Mouse (Mus musculus) liver, embryonic 16.5 days (tissue): ENCODE measurements around the gene Rap2a. TPM values are rescaled to one million over a fixed set of nuclear protein-coding genes. Genes with fewer than 3 reads are reported as not detected.

Experiments
- ATAC-seq: fragments of 200-750 bp; cut with Nextera tagmentation; 2 replicates; pipeline ENCODE4 v1.8.0; 2017; ENCODE audit warnings: low read depth, mild to moderate bottlenecking, moderate number of reproducible peaks, moderate library complexity
- H3K27ac ChIP-seq: fragments of 300-500 bp; sonication (generic); 2 replicates; pipeline ENCODE4 v1.5.1; 2014; ENCODE audit warnings: mild to moderate bottlenecking, low read length
- H3K27me3 ChIP-seq: fragments of 300-500 bp; sonication (generic); 2 replicates; pipeline ENCODE4 v1.6.1; 2014; ENCODE audit warnings: low read depth, low read length, mixed read lengths; ENCODE audit not compliant: control insufficient read depth, insufficient read depth
- H3K36me3 ChIP-seq: fragments of 300-500 bp; sonication (generic); 2 replicates; pipeline ENCODE4 v1.6.1; 2014; ENCODE audit warnings: mild to moderate bottlenecking; ENCODE audit not compliant: control insufficient read depth, insufficient read depth
- H3K4me1 ChIP-seq: fragments of 300-500 bp; sonication (generic); 2 replicates; pipeline ENCODE4 v1.6.1; 2014; ENCODE audit warnings: low read depth, low read length, mixed read lengths; ENCODE audit not compliant: control insufficient read depth
- H3K4me2 ChIP-seq: fragments of 300-500 bp; sonication (generic); 2 replicates; pipeline ENCODE4 v1.6.1; 2014; ENCODE audit warnings: low read depth, low read length, mixed read lengths
- H3K4me3 ChIP-seq: fragments of 300-500 bp; sonication (generic); 2 replicates; pipeline ENCODE4 v1.5.1; 2014; ENCODE audit warnings: low read depth, mild to moderate bottlenecking, low read length
- H3K9ac ChIP-seq: fragments of 300-500 bp; sonication (generic); 2 replicates; pipeline ENCODE4 v1.6.1; 2014; ENCODE audit warnings: low read depth, low read length
- H3K9me3 ChIP-seq: fragments of 300-500 bp; sonication (generic); replicated peaks from 2 replicates; pipeline ENCODE4 v1.6.1; 2016; ENCODE audit warnings: low read length; ENCODE audit not compliant: control insufficient read depth
- WGBS: fragments of 180-500 bp; shearing (Covaris S2); extraction: QIAGEN DNeasy Blood & Tissue Kit; methylation state at CpG from one replicate; pipeline ENCODE4 v1.1.7; 2014; ENCODE audit not compliant: insufficient replicate concordance; 5-methylcytosine and 5-hydroxymethylcytosine counted together
- polyA plus RNA-seq: library from polyadenylated mRNA; unstranded; fragments of >200 nt; fragmentation: Nextera tagmentation; extraction: Ambion mirVana; gene quantifications from 2 replicates; pipeline ENCODE4 v1.2.1, GENCODE M21; 2015

Rap2a gene
- polyA plus RNA-seq, 1 experiment from 2014 or later = 0.89 TPM

- no peak overlapping the region for H3K9ac ChIP-seq
- H3K36me3 ChIP-seq = no peaks in the 10 kb centered on the region
- no peaks in the 10 kb centered on the region for H3K4me1 ChIP-seq
- H3K27ac ChIP-seq = no peak overlapping the region
- H3K27me3 ChIP-seq = no peaks in the 10 kb centered on the region
- 79% methylated on average over 18 of the region's 18 CpGs for WGBS
- ATAC-seq = no peak
- H3K4me3 ChIP-seq = no peak overlapping the region
- no peak overlapping the region for H3K4me2 ChIP-seq
- H3K9me3 ChIP-seq = no peaks in the 10 kb centered on the region
Observed at GRCm38 (mm10) chr14:120504928-120505461, 26.8 kb downstream of the Rap2a start.

GRCm38 (mm10) chr14:120505918-120506317 is 27.7 kb downstream of the Rap2a start:
- no peak for ATAC-seq
- WGBS = 78% methylated on average over 6 of the region's 6 CpGs
- Histone ChIP-seq H3K9ac (no peak overlapping the region), H3K27ac (no peak overlapping the region), H3K4me2 (no peak overlapping the region), H3K27me3 (no peaks in the 10 kb centered on the region), H3K4me1 (no peaks in the 10 kb centered on the region), H3K4me3 (no peak overlapping the region), H3K36me3 (no peaks in the 10 kb centered on the region), H3K9me3 (no peaks in the 10 kb centered on the region)

- no peak for ATAC-seq
Observed at GRCm38 (mm10) chr14:120507516-120507915, 29.3 kb downstream of the Rap2a start.

GRCm38 (mm10) chr14:120508566-120509365 is 30.5 kb downstream of the Rap2a start:
- 61% methylated on average over 16 of the region's 16 CpGs for WGBS
- Histone ChIP-seq H3K27ac (no peak overlapping the region), H3K36me3 (no peaks in the 10 kb centered on the region), H3K9me3 (no peaks in the 10 kb centered on the region), H3K27me3 (no peaks in the 10 kb centered on the region), H3K9ac (no peak overlapping the region), H3K4me3 (no peak overlapping the region), H3K4me1 (no peaks in the 10 kb centered on the region), H3K4me2 (no peak overlapping the region)
- no peak for ATAC-seq

More at GRCm38 (mm10) chr14:120507516-120507915, 29.3 kb downstream of the Rap2a start:
- no peaks in the 10 kb centered on the region for H3K9me3 ChIP-seq
- no peak overlapping the region for H3K4me2 ChIP-seq
- no peaks in the 10 kb centered on the region for H3K4me1 ChIP-seq
- H3K27me3 ChIP-seq = no peaks in the 10 kb centered on the region
- no peak overlapping the region for H3K27ac ChIP-seq
- 40% methylated on average over 12 of the region's 12 CpGs for WGBS
- H3K36me3 ChIP-seq = no peaks in the 10 kb centered on the region
- H3K9ac ChIP-seq = no peak overlapping the region
- H3K4me3 ChIP-seq = no peak overlapping the region

GRCm38 (mm10) chr14:120509366-120509640 is 31.1 kb downstream of the Rap2a start:
- H3K4me2 ChIP-seq = no peak overlapping the region
- H3K4me3 ChIP-seq = no peak overlapping the region
- H3K4me1 ChIP-seq = no peaks in the 10 kb centered on the region
- no peak overlapping the region for H3K9ac ChIP-seq
- no peaks in the 10 kb centered on the region for H3K36me3 ChIP-seq
- no peak overlapping the region for H3K27ac ChIP-seq
- no peaks in the 10 kb centered on the region for H3K9me3 ChIP-seq
- no peaks in the 10 kb centered on the region for H3K27me3 ChIP-seq
- 62% methylated on average over 5 of the region's 5 CpGs for WGBS
- no peak for ATAC-seq

GRCm38 (mm10) chr14:120511821-120512220 is 33.6 kb downstream of the Rap2a start:
- Histone ChIP-seq H3K4me1 (no peaks in the 10 kb centered on the region), H3K9ac (no peak overlapping the region), H3K27me3 (no peaks in the 10 kb centered on the region), H3K4me2 (no peak overlapping the region), H3K4me3 (no peak overlapping the region), H3K9me3 (no peaks in the 10 kb centered on the region), H3K27ac (no peak overlapping the region), H3K36me3 (no peaks in the 10 kb centered on the region)
- no peak for ATAC-seq
- 28% methylated on average over 5 of the region's 5 CpGs for WGBS

- H3K36me3 ChIP-seq = no peaks in the 10 kb centered on the region
- H3K27me3 ChIP-seq = no peaks in the 10 kb centered on the region
- H3K4me1 ChIP-seq = no peaks in the 10 kb centered on the region
- H3K27ac ChIP-seq = no peak overlapping the region
- no peak overlapping the region for H3K4me3 ChIP-seq
- no peak for ATAC-seq
- no peak overlapping the region for H3K4me2 ChIP-seq
- H3K9ac ChIP-seq = no peak overlapping the region
- WGBS = 46% methylated on average over 4 of the region's 4 CpGs
- H3K9me3 ChIP-seq = no peaks in the 10 kb centered on the region
Observed at GRCm38 (mm10) chr14:120514821-120515271, 36.6 kb downstream of the Rap2a start.

GRCm38 (mm10) chr14:120515376-120515775 is 37.1 kb downstream of the Rap2a start:
- Histone ChIP-seq H3K36me3 (no peaks in the 10 kb centered on the region), H3K4me3 (no peak overlapping the region), H3K9ac (no peak overlapping the region), H3K27me3 (no peaks in the 10 kb centered on the region), H3K9me3 (no peaks in the 10 kb centered on the region), H3K4me1 (no peaks in the 10 kb centered on the region), H3K4me2 (no peak overlapping the region), H3K27ac (no peak overlapping the region)
- ATAC-seq = no peak
- WGBS = 55% methylated on average over 1 of the region's 1 CpGs

GRCm38 (mm10) chr14:120518706-120519105 is 40.5 kb downstream of the Rap2a start:
- Histone ChIP-seq H3K4me3 (no peak overlapping the region), H3K27me3 (no peaks in the 10 kb centered on the region), H3K36me3 (no peaks in the 10 kb centered on the region), H3K4me2 (no peak overlapping the region), H3K9me3 (no peaks in the 10 kb centered on the region), H3K9ac (no peak overlapping the region), H3K4me1 (no peaks in the 10 kb centered on the region), H3K27ac (no peak overlapping the region)
- no peak for ATAC-seq
- WGBS = 64% methylated on average over 5 of the region's 5 CpGs
